Mouse (Mus musculus) megakaryocyte, embryonic 14.5 days (primary cell): ENCODE data around the gene Nell2.
"Not testable (repeated sequence)": the region's sequence is repeated elsewhere in the genome, so short reads cannot be mapped to it uniquely, and the experiment has no call there.

Experiments used
- FLI1 ChIP-seq: IDR thresholded peaks from 2 replicates; pipeline ENCODE4 v1.6.1; 2012; ENCODE audit warnings: low read length, inconsistent platforms, mixed read lengths
- GATA1 ChIP-seq: IDR thresholded peaks from 3 replicates; pipeline ENCODE4 v1.6.1; 2012; ENCODE audit warnings: mixed read lengths, low read length, inconsistent platforms, borderline replicate concordance

- not testable (repeated sequence) for TF ChIP-seq GATA1, FLI1
Observed at GRCm38 (mm10) chr15:95513306-95513705, 15.1 kb downstream of the Nell2 start.
